Mouse (Mus musculus): Measurements from ENCODE around the gene Fhit. TPM values are rescaled to one million over a fixed set of nuclear protein-coding genes. Genes with fewer than 3 reads are reported as not detected.

Gene Fhit
- total RNA-seq, 2 experiments from 2014 or later, result 8.6 to 10.8 TPM

DNA sequence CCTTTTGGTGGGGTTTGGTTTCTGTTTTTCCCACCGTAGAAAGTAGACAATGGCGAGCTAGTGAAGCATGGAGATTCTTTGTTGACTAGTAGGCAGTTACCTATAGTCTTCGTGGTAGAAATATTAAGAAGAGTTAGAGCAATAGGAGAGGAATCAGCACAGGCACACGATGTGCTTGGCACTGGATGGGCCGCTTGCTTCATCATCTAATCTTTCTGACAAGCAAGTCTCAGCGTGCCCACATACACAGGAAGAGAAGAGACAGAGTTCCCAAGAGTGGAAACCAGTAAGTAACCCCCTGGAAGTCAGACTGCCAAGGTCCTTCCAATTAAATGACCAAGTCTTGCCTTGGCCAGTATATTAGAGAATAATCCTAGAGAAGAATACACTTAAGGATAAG lies 797.6 kb downstream of the Fhit start:
- DNase-seq, result no peak

DNA sequence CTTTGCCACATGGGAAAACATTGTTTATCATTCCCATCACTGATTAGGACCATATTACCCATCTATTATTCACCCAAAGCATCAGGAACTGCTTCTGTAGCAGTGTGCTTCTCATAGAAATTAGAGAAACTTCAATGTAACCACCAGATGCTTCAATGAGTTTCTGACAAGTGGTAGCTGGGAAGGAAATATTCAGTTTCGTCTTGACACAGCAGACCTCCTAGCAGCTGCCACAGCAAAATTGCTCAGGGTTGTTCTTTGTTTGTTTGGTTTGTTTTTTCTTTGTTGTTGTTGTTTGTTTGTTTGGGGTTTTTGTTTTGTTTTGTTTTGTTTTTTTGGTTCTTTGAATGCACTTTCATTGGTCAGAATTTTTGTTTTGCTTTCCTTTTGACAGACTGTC lies 798.5 kb downstream of the Fhit start:
- no peak for DNase-seq

DNA sequence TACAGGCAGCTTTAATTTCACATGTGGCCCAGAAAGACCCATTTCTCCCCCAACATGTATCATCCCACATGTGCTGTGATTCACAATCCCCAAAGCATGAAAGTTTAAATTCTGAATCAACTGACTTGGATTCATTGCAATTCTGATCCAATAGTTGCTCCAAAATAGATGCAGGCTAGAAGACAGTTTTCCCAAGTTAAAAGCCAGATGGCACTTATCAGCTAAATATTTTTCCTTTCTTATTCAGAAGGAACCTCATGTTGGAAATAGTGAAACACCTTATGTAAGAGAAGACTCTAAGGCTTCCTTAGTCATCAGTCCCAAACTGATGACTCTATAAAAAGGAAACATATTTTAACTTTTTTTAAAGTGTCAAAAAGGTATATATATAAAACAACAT lies 815.9 kb downstream of the Fhit start:
- no peak for DNase-seq

DNA sequence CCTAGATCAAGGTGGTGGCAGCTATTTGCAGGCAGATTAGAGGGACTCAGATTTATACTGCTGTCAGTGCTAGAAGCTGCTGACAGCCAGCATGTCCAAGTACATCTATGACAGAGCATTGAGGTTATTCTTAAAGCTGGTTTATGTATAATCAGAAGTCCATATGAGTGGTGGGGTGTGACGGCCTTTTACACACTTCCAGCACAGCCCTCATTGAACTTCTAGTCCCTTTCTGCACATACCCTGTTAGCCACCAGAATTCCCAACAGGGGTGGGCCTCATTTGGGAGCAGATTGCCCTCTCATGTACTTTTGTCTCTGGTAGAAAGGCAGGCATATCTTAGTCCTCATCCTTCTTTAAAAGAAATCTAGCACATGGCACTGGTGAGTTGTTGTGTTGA lies 817.8 kb downstream of the Fhit start:
- DNase-seq, result no peak

DNA sequence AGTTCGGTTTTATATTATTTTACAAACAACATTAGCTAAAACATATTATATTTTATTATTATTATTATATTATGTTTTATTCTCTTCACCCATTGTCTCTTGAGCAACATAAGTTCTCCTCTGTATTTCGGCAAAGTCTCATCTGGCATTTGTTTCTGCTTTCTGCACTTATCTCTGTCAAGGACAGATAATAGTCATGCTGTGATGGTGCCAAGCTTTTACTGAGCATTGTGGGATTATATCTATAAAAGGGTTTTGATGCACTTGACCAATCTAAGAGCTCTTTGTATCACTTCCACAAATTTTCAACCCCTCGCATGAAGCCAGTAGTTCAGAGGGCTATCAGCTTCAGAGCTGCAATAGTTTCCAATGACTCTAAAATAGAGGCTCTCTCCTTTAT lies 845.1 kb downstream of the Fhit start:
- DNase-seq, result no peak

DNA sequence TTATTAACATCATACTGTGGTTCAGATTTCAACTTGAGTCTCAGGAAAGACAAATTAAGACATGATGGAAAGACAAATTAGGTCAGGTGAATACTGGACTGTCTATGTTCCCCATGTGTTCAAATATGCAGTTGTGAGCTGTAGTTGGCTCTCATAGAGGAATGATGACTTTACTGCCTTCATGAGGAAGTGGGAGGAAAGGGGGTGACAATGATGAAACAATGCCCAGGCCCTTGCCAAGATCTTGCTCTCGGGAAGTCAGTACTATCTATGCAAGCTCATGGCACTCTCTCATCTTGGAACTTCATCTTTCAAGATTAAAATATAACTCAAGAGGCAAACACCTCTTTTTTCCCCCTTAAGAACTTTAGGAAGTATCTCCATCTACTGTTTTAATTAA lies 849.6 kb downstream of the Fhit start:
- no peak for DNase-seq

DNA sequence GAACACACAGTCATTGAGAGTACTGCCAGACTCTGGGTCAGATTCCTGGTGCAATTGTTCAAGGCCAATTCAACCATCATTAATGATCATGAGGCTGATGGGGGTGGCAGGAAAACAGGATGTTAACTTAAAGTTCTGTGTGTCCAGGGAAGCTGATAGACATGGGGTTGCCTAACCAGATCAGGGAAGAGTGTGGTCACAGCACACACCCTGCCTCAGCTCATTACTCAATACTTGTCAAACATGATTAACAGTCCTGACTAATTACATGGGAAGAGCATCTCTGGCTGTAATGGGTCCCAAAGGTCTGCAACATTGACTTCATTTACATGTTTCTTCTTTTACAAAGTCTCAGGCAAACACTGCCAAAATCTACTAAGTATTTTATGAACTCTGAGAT lies 856.5 kb downstream of the Fhit start:
- DNase-seq, result no peak

DNA sequence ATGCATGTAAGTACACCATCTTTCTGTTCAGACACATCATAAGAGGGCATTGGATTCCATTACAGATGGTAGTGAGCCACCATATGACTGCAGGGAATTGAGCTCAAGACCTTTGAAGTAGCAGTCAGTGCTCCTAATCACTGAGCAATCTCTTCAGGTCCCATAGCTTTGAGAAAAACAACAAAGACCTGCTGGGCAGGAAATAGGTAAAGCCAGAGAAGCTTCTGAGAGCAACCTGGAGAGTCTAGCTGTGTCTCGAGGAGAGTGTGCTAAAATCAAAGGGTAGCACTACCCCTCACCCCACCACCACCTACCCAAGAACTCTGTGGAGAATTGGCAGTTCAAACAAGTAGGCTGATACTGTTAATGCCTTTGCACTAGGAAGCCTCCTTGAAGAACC lies 860.3 kb downstream of the Fhit start:
- no peak for DNase-seq

DNA sequence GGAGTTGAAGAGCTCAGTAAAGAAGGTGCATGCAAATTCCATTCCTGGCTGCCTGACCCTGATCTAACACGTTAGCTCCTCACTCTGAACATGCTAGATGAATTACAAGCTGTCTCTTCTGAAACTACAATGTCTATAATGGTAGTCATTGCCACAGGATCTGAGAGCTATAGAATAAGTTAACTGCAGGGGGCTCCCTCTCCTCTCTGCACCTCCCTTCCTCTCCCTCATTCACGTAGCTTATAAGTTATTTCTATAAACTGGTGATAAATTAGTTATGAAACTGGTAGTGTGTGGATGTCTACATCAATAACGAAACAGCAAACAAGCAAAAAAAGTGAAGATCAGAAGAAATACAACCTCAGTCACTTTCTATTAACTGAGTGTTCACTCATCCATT lies 860.9 kb downstream of the Fhit start:
- DNase-seq, result no peak

DNA sequence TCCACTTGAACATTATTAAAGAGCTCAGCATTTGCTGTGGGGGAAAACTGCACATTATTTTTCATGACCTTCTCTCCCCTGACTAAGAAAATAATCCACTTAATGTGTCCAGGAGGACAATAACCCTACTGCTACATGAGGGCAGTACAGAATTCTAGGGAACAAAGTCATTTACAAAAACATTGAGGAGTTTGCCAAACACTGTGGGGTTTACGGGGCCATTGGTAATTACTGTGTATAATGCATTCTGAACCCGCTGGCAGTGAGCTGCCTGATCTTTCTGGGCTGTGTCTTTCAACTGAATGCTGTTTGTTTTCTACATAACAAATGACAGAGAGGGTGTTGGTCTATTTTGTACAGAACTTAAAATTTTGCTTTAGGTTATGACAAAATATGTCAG lies 862.8 kb downstream of the Fhit start:
- no peak for DNase-seq

DNA sequence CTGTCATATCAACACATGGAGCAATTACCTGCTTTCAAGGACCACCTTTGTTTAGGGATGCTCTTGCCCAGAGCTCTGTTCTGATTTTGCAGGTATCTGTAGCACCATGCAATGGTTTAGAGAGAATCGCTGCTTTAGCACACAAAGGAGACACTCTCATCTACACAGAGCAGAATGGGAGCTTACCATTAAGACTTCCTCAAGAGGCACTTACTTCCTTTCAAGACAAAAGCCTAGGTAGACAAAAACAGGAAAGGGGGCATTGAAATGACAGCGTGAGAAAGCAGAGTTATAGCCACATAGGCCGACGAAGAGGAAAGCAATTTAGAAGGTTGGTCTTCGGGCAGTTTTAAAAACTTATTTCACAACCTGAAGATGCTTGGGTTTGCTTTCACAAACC lies 872.8 kb downstream of the Fhit start:
- DNase-seq, result no peak

DNA sequence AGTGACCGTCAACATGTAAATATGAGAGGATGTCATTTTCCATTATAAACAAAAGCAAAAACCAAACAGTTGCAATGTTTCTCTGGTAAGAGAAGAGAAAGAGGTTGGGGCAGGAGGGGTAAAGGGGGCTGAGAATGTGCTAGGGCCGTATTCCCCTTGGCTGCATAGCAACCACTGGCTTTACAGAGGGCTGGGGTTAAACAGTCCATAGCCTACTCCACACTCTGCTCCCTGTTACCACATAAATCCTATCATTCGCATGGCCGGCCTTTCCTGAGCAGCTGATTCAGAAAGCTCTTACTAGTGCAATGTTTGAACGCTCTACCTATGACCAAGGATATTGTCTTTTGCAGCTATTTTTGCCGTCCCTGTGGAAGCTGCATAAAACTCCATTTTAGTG lies 875.8 kb downstream of the Fhit start:
- DNase-seq, result no peak

DNA sequence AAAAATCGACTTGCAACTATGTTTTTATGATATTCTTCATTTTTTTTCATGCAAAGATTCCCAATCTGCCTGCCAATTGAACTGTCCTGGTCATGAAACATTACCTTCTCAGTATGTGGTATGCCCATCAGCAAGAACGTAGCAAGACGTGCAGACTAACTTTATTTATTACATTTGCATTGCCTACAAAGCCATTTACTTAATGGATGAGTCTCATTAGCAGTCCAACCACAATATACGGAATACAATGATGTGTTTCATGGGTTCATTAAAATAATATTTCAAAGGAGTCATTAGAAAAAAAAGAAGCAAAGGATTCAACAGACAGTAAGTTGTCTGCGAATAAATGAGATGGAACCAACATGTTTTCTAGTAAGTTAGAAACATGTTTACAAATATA lies 933.1 kb downstream of the Fhit start:
- no peak for DNase-seq

DNA sequence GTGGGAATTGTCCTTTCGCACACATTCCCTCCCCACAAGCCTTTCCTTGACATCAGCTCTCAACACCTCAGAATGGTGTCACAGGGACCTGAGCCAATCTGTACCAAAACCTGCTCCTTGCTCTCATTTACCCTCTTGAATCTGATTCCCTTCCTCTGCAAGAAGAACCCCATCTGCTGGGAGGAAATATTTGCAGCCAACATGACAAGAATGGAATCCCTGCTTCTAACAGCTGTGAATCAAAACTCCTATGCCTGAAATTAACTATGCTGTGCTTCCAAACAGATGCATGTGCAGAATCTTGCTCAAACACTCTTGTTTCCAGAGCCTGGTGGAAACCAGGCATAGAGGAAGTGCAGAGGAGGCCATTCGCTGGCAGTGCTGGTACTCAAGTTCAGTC lies 940.0 kb downstream of the Fhit start:
- no peak for DNase-seq

DNA sequence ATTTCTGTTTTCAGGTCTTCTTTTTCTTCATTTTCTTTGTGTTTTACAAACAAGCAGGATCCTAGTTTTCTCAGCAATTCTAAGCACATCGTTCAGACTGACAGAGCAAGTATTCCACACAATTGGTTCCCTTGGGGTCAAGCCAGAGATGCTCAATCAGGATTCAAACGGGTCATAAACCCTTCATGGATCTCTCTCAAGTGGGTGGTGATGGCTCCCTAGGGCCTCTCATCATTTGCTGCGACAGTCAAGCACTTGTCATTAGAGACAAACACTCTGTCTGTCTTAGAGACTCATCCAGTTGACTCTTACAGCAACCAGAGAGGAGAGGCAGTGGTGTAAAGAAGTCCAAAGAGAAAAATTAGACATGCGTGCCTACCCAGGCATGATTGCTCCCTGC lies 948.6 kb downstream of the Fhit start:
- DNase-seq, result no peak

DNA sequence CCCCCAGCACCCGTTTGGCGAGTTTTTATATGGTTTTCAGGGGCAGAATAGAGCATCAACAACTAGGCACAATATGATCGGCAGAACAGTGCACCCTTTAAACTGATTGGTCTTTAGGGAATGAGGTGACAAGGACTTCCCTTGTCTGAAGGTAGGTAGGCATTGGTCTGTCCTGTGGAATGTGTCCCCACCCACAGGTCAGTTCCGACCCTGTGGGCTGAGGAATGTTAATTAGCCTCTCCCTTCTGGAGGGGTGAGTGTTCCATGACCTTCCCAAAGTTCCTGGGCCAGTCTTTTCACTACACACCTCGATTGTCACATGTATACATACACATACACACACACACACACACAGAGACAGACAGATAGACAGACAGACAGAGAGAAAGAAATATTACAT lies 950.7 kb downstream of the Fhit start:
- no peak for DNase-seq

DNA sequence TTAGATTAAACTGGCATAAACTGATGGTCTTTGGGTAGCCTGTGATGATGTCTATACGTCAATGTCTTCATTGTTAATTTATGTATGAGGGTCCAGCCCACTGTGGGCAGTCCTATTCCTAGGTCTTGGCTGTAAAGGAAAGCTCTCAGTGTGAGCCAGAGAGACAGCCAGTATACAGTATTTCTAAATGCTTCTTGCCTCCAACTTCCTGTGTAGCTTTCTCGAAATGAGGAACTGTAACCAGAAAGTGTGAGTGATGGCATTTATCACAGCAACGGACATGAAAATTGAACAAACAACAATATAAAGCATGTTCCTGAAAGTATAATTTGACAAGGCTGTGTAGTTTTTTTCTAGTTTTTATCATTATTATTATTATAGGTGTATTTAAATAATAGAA lies 952.8 kb downstream of the Fhit start:
- no peak for DNase-seq

DNA sequence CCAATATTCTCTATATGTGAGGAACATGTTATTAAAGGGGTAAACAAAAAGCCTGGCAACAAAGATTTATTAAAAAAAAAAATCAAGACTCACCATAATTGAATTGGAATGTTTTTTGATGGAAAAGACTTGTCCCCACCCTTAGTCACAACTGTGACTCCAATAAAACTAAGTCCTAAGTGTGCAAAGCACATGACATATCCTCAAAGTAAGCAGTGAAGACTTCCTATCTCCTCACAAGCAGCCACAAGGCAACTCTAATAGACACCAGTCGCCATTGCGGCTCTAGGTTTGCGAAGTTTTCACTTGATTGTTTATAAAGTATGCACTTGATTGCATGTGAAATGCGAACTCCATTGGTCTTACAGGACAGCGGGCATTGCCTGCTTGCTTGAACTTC lies 956.1 kb downstream of the Fhit start:
- DNase-seq, result no peak

DNA sequence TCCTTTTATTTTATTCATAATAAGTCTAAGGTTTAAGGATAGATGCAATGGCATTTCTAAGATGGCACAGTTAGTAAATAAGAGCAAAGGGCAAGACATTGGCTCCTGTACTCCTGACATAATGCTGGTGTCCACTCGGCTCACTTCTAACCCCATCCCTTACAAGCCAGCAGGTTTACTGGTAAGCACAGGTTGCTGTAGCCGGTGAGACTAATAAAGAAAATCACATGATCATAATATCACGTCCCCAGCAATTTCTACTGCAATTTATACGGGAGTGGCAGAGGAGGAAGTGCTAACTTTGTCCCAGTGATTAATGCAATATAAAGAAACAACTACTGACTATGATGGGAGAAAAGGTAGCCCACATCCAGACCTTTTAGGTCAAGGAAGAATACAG lies 956.5 kb downstream of the Fhit start:
- DNase-seq, result no peak

DNA sequence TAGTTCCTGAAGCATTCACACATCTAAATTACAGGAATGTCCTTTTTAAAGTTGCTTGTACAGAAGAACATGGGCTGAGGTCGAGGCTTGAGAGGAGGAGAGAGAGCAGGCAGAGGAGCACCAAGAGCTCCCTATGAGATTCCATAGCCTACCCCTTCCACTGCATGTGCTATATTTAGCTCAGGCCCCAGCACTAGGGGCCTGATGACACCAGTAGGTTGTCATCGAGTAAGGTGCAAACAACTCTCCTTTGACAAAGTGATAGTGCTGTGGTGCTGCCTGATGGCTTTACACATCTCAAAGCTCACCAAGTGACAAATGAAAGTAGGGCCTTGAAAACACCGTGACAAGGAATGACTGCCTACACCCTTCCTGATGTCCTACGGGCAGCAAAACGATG lies 967.7 kb downstream of the Fhit start:
- DNase-seq, result no peak

DNA sequence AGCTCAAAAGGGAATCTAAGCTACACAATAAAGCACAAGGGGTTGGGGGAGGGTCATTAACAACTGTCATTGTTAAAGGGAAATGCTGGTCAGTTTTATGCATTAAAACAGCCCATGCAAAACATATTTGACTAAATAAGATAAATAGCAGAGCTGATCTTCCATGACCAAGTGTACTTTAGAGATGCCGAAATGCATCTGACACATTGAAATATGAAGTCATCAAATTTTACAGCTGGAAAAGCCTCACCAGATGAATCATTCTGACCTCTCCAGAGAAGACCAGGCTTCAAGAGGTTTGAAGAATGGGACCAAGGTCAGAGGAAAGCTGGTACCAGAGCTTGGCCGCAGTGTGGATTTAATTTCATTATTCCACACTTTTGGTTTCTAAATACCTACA lies 990.1 kb downstream of the Fhit start:
- DNase-seq, result no peak

DNA sequence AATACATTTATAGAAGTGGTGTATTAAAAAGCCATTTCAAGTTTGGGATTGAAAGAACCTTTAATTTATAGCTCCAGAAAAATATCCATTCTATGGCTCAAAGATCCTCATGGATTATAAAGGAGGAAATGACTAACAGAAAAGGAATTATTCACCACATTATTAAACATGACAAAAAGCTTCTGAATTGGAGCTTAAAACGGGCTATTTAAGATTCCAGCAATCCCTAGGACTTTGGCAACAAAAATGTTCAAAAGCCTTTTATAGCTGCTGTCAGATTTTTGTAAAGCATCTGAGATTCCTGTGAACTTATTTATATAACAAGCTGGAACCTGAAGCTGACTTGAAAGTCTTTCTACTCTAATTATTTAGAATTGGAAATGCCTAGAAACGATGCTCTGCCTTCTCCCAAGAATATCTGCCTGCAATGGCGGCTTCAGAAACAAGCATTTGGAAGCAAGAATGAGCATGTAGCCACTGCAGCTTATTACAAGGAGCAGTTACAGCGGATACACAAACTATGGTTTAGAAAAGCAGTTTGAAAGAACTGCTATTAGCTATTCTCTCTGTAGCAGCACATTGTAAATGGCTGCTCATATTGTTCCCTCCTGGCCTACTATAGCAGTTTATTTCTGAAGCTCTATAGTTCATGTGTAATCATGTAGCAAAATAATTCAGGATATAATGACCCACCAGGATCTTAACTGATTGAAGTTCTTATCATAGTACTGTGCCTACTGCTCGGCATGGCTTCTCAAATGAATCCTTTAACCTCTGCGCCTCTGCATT lies 995.0 kb downstream of the Fhit start:
- no peak for DNase-seq

DNA sequence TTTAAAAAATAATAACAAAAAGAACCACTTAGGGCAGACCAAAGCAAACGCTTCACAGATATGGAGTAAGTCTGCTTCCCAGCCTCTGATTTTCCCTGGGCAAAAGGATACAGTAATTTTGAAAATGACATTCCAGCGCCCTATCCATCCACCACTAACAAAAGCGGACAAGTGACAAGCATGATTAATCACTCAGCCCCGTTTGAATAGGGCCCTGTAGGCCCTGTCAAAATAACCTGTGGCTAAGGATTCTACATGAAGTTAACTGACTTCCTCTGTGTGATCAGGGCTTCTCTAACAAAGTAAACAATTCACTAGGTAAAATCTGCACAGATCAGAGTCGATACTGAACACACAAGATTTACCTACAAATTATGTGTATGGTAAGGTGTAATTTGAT lies 1012.0 kb downstream of the Fhit start:
- DNase-seq, result no peak

DNA sequence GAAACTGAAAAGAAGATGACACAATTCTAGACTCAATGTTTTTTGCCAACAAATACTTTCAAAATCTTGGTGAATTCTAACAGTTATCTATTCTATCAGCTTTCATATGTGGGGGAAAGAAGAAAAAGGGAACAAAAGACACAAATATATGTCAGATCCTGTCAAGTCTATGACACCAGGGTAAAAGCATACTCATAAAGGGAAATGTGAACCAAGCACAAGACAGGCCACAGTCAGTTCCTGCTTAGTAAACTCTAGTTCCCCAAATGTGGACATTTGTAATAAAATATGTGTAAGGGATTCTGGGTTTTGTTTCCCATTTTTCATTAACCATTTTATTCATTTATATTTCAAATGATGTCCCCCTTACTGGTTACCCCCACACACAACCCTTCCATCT lies 1022.5 kb downstream of the Fhit start:
- no peak for DNase-seq

DNA sequence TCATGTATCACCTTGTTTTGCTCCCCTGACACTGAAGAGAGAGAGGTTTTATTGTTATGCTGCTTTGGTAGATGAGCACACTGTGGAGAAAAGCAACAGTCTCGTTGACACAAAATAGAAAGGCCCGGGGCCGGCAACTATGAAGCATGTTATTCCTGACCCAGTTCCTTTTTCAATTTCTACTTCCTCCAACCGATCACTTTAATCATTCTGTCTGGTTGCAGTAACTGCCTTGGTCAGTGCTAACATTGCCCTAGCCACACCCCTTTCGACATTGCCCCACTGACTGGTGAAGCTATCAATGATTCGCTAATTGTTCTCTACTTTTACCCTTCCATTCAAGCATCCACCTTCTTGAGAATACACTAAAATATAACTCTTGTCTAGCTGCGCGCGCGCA lies 1028.0 kb downstream of the Fhit start:
- no peak for DNase-seq
